Mouse (Mus musculus): ENCODE results near the gene Ntf5. TPM values are rescaled to one million over a fixed set of nuclear protein-coding genes. Genes with fewer than 3 reads are reported as not detected.

Ntf5 gene
- polyA plus RNA-seq, 1 experiment from 2014 or later, result 4.9 TPM

DNA sequence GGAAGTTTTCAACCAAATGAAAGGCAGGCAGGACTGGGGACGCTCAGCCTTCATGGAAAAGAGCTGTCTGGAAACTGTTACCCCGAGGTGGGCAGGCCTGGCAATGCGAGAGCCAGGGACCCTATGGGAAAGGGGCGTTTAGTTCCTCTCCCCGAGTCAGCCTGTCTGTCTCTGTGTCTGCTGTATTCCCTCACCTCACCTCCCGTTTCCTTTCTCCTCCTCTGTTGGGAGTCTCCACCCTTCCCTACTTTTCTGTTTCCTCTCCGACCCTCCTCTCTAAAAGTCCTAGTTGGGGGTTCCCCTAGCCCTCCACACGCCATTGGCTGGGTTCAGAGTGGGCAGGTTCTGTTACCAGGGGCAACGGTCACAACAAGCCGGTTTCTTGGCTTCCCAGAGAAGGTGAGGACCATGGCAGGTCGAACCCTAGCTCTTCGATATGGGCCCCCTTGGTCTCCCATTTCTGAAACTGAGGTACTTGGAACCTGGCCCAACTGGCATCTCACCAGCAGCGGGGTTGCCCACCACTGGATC, 4.5 kb downstream of the Ntf5 start:
- Histone ChIP-seq H3K27ac (replicated peaks) (no peak overlapping the region), H3K4me2 (replicated peaks) (peak overlapping the region; percentile 13), H3K9ac (no peak overlapping the region), H3K27me3 (peaks cover 44% of the 10 kb centered on the region), H3K36me3 (peaks cover 21% of the 10 kb centered on the region), H3K9me3 (replicated peaks) (no peaks in the 10 kb centered on the region), H3K4me1 (peaks cover 55% of the 10 kb centered on the region), H3K4me3 (replicated peaks) (no peak overlapping the region)
- ATAC-seq (ENCODE audit: insufficient number of reproducible peaks, low FRiP score, low TSS enrichment, low read depth), result no peak
- 10% methylated on average over 13 of the region's 13 CpGs for WGBS

DNA sequence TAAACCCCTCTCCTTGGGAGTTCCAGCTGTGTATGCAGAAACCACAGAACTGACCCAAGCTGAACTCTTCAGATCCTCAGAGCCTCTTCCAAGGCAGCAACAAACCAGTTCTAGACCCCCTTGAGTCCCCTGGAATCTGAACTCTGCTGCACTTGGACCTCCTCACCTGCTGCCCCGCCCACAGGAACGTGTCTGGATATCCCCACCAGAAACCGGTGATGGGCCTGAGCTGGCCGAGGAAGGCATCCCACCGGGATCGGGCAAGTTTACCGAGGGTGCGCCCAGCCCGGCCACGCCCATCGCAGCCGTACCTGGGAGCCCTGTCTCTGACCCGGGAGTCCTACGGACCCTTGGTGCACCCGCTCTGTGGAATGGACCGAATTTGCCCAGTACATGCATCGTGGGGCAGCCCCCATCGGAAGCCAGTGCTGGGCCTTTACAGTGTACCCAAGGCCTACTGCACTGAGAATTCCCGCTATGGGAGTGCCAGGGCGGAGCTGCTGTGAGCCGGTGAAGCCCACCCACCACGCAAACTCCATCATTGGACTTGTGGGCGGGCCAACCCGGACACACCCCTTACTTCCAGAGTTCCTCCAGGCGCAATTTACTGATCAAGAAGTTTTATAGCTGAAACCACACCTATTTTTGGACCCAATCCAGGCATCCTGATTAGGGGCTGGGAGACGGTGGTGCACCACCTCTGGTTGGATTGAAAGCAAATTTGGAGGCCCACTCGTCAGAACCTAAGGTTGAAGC, 6.5 kb downstream of the Ntf5 start:
- Histone ChIP-seq H3K4me2 (replicated peaks) (peak overlapping the region; percentile 28; the same call in 1 of the 2 replicates), H3K27ac (replicated peaks) (no peak overlapping the region), H3K36me3 (peaks cover 41% of the 10 kb centered on the region), H3K9ac (no peak overlapping the region), H3K4me3 (replicated peaks) (peak overlapping the region; percentile 4; the same call in 1 of the 2 replicates), H3K4me1 (peaks cover 36% of the 10 kb centered on the region), H3K9me3 (replicated peaks) (no peaks in the 10 kb centered on the region), H3K27me3 (peaks cover 27% of the 10 kb centered on the region)
- 13% methylated on average over 27 of the region's 27 CpGs for WGBS
- no peak for ATAC-seq (ENCODE audit: insufficient number of reproducible peaks, low FRiP score, low TSS enrichment, low read depth)

DNA sequence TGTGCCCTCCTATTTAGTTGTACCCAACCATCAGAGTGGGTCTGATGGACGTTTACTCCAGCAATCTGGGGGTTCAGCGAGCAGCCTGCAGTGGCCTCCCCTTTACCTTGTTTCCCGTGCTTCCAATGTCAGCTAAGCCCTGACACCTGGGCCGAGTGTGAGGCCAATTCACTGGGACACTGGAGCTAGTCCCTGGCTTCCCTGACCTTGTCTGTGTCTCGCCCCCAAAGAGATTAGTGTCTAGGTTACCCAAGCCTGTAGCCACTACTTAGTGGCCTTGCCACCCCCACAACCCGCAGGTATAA, 7.1 kb downstream of the Ntf5 start, which contains the start of gene Lhb:
Gene Lhb, plus strand, starts transcription at position 206 of the 305 bp plus-strand sequence.
- no peak within 1 kb of the TSS for H3K9ac ChIP-seq
- WGBS, result 58% methylated on average over 6 of the region's 6 CpGs
- ATAC-seq (ENCODE audit: insufficient number of reproducible peaks, low FRiP score, low TSS enrichment, low read depth), result no peak
- H3K27me3 ChIP-seq, result peaks cover 21% of the 10 kb centered on the region
- H3K4me3 ChIP-seq (replicated peaks), result peak within 1 kb of the TSS; percentile 4; the same call in 1 of the 2 replicates
- peaks cover 46% of the 10 kb centered on the region for H3K36me3 ChIP-seq
- H3K4me1 ChIP-seq, result peaks cover 30% of the 10 kb centered on the region
- peak within 1 kb of the TSS; percentile 28; the same call in 1 of the 2 replicates for H3K4me2 ChIP-seq (replicated peaks)
- no peaks in the 10 kb centered on the region for H3K9me3 ChIP-seq (replicated peaks)
- H3K27ac ChIP-seq (replicated peaks), result no peak within 1 kb of the TSS

DNA sequence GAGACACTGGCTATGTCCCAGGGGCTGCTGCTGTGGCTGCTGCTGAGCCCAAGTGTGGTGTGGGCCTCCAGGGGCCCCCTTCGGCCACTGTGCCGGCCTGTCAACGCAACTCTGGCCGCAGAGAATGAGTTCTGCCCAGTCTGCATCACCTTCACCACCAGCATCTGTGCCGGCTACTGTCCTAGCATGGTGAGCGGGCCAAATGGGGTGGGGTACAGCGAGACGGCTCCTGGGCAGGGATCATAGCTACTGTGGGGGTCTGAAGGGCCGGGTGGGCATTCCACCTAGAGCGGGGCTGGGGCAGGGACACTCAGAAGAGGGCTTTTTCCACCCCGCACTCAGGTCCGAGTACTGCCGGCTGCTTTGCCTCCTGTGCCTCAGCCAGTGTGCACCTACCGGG, 7.7 kb downstream of the Ntf5 start:
- Histone ChIP-seq H3K36me3 (peaks cover 49% of the 10 kb centered on the region), H3K4me3 (replicated peaks) (no peak overlapping the region), H3K4me1 (peaks cover 26% of the 10 kb centered on the region), H3K9me3 (replicated peaks) (no peaks in the 10 kb centered on the region), H3K9ac (no peak overlapping the region), H3K4me2 (replicated peaks) (no peak overlapping the region), H3K27me3 (peaks cover 15% of the 10 kb centered on the region), H3K27ac (replicated peaks) (no peak overlapping the region)
- WGBS, result 90% methylated on average over 14 of the region's 14 CpGs
- ATAC-seq (ENCODE audit: insufficient number of reproducible peaks, low FRiP score, low TSS enrichment, low read depth), result no peak

DNA sequence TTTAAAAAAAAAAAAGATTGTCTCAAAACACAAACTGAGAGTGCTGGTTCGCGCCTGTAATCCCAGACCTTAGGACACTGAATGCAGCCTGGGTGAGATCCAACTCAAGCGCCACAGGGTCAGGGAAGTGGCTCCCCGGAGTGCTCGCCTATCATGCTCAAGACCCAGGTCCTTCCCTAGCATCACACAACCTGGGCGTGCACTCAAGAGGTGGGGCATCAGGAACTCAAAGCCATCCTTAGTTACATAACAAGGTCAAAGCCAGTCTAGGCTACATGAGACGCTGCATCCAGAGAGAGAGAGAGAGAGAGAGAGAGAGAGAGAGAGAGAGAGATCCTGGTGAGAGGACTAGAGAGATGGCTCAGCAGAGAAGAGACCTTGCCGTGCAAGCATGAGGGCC, 13.1 kb downstream of the Ntf5 start:
- Histone ChIP-seq H3K4me3 (replicated peaks) (no peak overlapping the region), H3K9me3 (replicated peaks) (no peaks in the 10 kb centered on the region), H3K27ac (replicated peaks) (no peak overlapping the region), H3K9ac (no peak overlapping the region), H3K36me3 (peaks cover 89% of the 10 kb centered on the region), H3K4me2 (replicated peaks) (no peak overlapping the region), H3K27me3 (no peaks in the 10 kb centered on the region), H3K4me1 (0 out of 2 replicates have a peak, but pooled peaks cover 3% of the 10 kb centered on the region)
- ATAC-seq (ENCODE audit: insufficient number of reproducible peaks, low FRiP score, low TSS enrichment, low read depth), result no peak
- 92% methylated on average over 8 of the region's 8 CpGs for WGBS

DNA sequence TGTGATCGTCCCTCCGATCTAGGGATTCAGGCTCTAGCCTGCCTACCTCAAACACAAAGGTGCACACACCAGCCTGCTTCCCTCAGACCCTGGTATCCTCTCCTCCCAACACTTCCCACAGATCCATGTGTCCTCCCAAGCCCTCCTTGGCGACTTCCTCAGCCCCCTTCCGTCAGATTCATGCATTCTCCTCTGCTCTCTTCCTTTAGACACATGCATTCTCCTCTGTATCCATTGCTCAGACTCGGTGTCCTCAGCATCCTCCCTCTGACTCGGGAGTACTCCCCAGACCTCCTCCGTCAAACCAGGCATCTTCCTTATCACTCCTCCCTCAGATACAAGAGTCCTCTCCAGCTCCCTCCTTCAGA, 20.3 kb downstream of the Ntf5 start:
- Histone ChIP-seq H3K9me3 (replicated peaks) (no peaks in the 10 kb centered on the region), H3K27me3 (no peaks in the 10 kb centered on the region), H3K4me3 (replicated peaks) (peak overlapping the region; percentile 83), H3K4me2 (replicated peaks) (peak overlapping the region; percentile 94), H3K27ac (replicated peaks) (peak overlapping the region; percentile 89), H3K9ac (peak overlapping the region; percentile 91), H3K4me1 (peaks cover 52% of the 10 kb centered on the region), H3K36me3 (peaks cover 30% of the 10 kb centered on the region)
- no peak for ATAC-seq (ENCODE audit: insufficient number of reproducible peaks, low FRiP score, low TSS enrichment, low read depth)
- WGBS, result under 1% methylated on average over 7 of the region's 7 CpGs

DNA sequence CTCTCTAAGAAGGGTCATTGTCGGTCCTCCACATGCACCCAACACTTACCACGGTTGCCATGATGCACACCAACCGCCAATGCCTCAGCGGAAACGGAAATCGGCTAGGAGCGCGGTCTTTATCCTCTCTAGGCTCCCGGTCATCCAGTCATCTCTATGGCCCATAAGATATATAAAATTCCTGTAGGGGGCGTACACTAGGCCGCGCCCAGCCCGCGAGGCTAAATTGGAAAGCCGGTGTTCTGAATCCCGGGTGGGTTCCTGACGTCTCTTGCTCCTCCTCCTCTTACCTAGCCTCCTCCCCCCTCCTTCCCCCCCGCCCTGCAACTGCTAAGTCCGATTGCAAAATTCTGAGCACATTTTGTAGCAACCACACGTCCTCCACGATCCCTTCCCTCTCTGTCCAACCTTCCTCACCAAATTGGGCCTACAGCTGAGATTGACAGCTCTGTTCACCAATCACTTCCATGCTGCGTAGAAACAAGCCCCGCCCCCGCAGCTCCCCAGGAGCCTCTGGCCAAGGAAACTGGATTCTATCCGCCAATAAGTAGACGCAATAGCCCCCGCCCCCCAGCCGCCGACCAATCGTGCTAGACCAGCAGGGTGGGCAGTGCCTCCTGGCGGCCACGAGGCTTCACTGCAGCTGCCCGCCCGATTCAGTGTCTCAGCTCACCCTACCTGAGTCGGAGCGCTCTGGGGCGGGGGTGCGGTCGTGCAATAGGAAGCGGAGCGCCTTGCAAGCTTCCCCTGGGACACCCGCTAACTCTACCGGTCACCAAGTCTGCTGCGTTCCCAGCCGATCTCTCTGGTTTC, 20.9 kb downstream of the Ntf5 start, which contains the start of gene Gys1:
Gene Gys1, plus strand, starts transcription at position 642 of the 813 bp plus-strand sequence.
- Histone ChIP-seq H3K4me1 (peaks cover 52% of the 10 kb centered on the region), H3K27me3 (no peaks in the 10 kb centered on the region), H3K27ac (replicated peaks) (peak within 1 kb of the TSS; percentile 89), H3K9me3 (replicated peaks) (no peaks in the 10 kb centered on the region), H3K36me3 (peaks cover 27% of the 10 kb centered on the region), H3K4me3 (replicated peaks) (peak within 1 kb of the TSS; percentile 83), H3K4me2 (replicated peaks) (peak within 1 kb of the TSS; percentile 94), H3K9ac (peak within 1 kb of the TSS; percentile 91)
- WGBS, result 0% methylated on average over 45 of the region's 45 CpGs
- ATAC-seq (ENCODE audit: insufficient number of reproducible peaks, low FRiP score, low TSS enrichment, low read depth), result peak; percentile 95

DNA sequence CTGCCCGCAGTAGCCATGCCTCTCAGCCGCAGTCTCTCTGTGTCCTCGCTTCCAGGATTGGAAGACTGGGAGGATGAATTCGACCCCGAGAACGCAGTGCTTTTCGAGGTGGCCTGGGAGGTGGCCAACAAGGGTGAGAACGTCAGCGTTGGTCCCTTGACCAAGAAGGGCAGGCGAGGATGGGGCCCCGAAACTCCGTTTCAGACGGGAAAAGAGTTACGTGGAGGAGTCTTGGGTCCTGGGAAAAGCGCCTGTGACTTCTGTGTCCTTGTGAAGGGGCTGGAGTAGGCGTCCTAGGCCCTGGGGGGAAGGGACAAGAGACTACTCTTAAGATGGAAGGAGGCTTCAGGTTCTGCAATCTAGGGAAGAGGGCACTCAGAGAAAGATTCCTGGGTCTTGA, 21.5 kb downstream of the Ntf5 start:
- H3K27me3 ChIP-seq, result no peaks in the 10 kb centered on the region
- H3K9ac ChIP-seq, result peak overlapping the region; percentile 72
- H3K4me3 ChIP-seq (replicated peaks), result peak overlapping the region; percentile 83
- ATAC-seq (ENCODE audit: insufficient number of reproducible peaks, low FRiP score, low TSS enrichment, low read depth), result peak; percentile 1; the same call in 1 of the 2 replicates
- peak overlapping the region; percentile 89 for H3K27ac ChIP-seq (replicated peaks)
- peaks cover 50% of the 10 kb centered on the region for H3K4me1 ChIP-seq
- no peaks in the 10 kb centered on the region for H3K9me3 ChIP-seq (replicated peaks)
- peak overlapping the region; percentile 94 for H3K4me2 ChIP-seq (replicated peaks)
- 2% methylated on average over 16 of the region's 16 CpGs for WGBS
- H3K36me3 ChIP-seq, result peaks cover 28% of the 10 kb centered on the region

DNA sequence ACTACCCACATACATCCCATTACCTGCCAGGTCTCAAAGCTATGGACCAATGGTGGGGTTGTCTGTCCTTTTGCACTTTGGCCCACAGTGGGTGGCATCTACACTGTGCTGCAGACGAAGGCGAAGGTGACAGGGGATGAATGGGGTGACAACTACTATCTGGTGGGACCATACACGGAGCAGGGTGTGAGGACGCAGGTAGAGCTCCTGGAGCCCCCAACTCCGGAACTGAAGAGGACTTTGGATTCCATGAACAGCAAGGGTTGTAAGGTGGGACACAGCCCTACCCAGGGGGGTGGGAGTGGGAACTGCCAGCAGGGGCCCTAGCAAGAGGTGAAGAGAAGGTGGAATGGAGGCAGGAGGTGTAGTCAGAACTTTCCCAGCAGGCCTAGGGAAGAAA, 22.9 kb downstream of the Ntf5 start:
- Histone ChIP-seq H3K4me3 (replicated peaks) (no peak overlapping the region), H3K9me3 (replicated peaks) (no peaks in the 10 kb centered on the region)
- WGBS, result 96% methylated on average over 5 of the region's 5 CpGs

DNA sequence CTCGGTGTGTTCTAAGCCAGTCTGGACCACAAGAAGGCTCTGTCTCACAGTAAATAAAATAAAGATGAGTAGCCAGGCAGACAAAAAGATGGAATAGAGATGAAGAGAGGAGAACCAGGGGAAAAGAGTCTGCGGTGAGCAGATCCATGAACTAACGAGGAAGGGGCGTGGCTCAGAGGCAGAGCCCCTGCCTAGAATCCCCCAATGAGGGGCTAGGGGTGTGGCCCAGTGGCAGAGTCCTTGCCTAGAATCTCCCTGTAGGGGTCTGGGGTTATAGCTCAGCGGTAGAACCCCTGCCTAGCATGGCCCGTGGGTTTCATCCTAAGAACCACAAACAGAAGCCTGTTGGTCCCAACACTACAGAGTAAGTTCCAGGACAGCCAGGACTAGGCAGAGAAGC, 23.6 kb downstream of the Ntf5 start:
- Histone ChIP-seq H3K9me3 (replicated peaks) (no peaks in the 10 kb centered on the region), H3K4me1 (peaks cover 49% of the 10 kb centered on the region), H3K27me3 (no peaks in the 10 kb centered on the region), H3K4me3 (replicated peaks) (no peak overlapping the region), H3K36me3 (peaks cover 30% of the 10 kb centered on the region), H3K4me2 (replicated peaks) (peak overlapping the region; percentile 31), H3K9ac (no peak overlapping the region), H3K27ac (replicated peaks) (no peak overlapping the region)
- ATAC-seq (ENCODE audit: insufficient number of reproducible peaks, low FRiP score, low TSS enrichment, low read depth), result no peak
- 27% methylated on average over 6 of the region's 6 CpGs for WGBS

More for the DNA sequence above, 22.9 kb downstream of the Ntf5 start:
- Histone ChIP-seq H3K4me2 (replicated peaks) (no peak overlapping the region), H3K9ac (no peak overlapping the region), H3K4me1 (peaks cover 49% of the 10 kb centered on the region), H3K27me3 (no peaks in the 10 kb centered on the region), H3K27ac (replicated peaks) (0 out of 2 replicates have a peak overlapping the region, but pooled peaks have one; percentile 13), H3K36me3 (peaks cover 31% of the 10 kb centered on the region)
- ATAC-seq (ENCODE audit: insufficient number of reproducible peaks, low FRiP score, low TSS enrichment, low read depth), result no peak

Data from embryonic facial prominence, embryonic 15.5 days (tissue).